Mouse (Mus musculus): ENCODE data around the gene Ccdc12. TPM values are rescaled to one million over a fixed set of nuclear protein-coding genes. Genes with fewer than 3 reads are reported as not detected.

Ccdc12 gene
- polyA plus RNA-seq, 1 experiment from 2014 or later = 136 TPM

DNA sequence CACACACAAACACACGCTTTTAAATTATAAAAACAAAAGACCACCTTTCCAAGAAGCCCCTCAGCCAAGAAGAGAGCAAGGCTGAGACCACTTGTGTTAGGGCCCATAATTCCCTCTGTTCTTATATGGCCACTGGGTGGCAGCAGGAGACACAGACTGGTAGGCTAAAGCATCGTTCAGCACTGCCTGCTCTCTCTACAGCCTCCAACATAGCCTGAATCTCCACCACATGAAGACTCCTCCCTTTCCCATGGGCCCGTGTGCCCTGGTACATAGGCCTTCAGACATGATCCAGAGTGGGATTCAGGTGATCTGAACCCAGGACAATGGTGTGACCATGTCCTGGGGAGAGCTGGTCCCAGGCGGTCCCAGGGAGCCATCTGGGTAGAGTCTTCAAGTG is 60.5 kb downstream of the Ccdc12 start:
- peaks cover 19% of the 10 kb centered on the region for H3K36me3 ChIP-seq
- H3K9ac ChIP-seq (replicated peaks) = no peak overlapping the region
- H3K4me3 ChIP-seq = no peak overlapping the region
- peak; percentile 80 for ATAC-seq (ENCODE audit: low FRiP score, low read depth)
- no peaks in the 10 kb centered on the region for H3K4me1 ChIP-seq
- no peak overlapping the region for H3K4me2 ChIP-seq (replicated peaks)
- no peaks in the 10 kb centered on the region for H3K27me3 ChIP-seq
- H3K9me3 ChIP-seq = no peaks in the 10 kb centered on the region
- WGBS = 32% methylated on average over 4 of the region's 4 CpGs
- no peak overlapping the region for H3K27ac ChIP-seq (replicated peaks)

GRCm38 (mm10) chr9:110718071-110718470 is 61.8 kb downstream of the Ccdc12 start:
- no peaks in the 10 kb centered on the region for H3K4me1 ChIP-seq

GRCm38 (mm10) chr9:110718810-110719209 is 62.5 kb downstream of the Ccdc12 start:
- H3K9ac ChIP-seq (replicated peaks) = no peak overlapping the region
- no peaks in the 10 kb centered on the region for H3K9me3 ChIP-seq
- H3K4me2 ChIP-seq (replicated peaks) = no peak overlapping the region
- H3K36me3 ChIP-seq = peaks cover 16% of the 10 kb centered on the region
- no peak overlapping the region for H3K4me3 ChIP-seq
- H3K27ac ChIP-seq (replicated peaks) = no peak overlapping the region
- H3K4me1 ChIP-seq = no peaks in the 10 kb centered on the region
- WGBS = 87% methylated on average over 3 of the region's 3 CpGs
- no peak for ATAC-seq (ENCODE audit: low FRiP score, low read depth)
- H3K27me3 ChIP-seq = no peaks in the 10 kb centered on the region

More at GRCm38 (mm10) chr9:110718071-110718470, 61.8 kb downstream of the Ccdc12 start:
- H3K4me2 ChIP-seq (replicated peaks) = no peak overlapping the region
- H3K27me3 ChIP-seq = no peaks in the 10 kb centered on the region
- no peak overlapping the region for H3K9ac ChIP-seq (replicated peaks)
- 0 out of 2 replicates have a peak overlapping the region, but pooled peaks have one; percentile 5 for H3K27ac ChIP-seq (replicated peaks)
- no peaks in the 10 kb centered on the region for H3K9me3 ChIP-seq
- no peak for ATAC-seq (ENCODE audit: low FRiP score, low read depth)
- peaks cover 10% of the 10 kb centered on the region; the same call in 1 of the 2 replicates for H3K36me3 ChIP-seq
- no peak overlapping the region for H3K4me3 ChIP-seq
- WGBS = 90% methylated on average over 6 of the region's 6 CpGs

DNA sequence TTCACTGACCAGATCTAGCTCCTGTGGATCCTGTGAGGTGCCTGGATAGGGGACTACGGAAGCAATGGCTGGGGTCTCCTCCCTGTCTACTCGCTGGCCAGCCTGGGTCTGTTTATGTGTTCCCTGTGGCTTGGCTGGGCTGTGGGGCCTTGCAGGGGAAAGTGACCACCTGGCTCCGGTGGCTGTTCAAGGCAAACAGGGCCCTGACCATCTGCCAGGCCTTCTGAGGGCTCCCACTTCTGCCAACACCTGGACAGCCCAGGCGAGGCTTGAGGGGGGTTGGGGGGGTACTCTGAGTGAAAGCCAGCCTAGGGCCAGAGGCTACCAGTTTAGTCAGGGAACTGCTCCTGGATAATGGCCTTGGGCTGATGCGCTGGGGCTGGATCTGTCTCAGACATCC is 63.7 kb downstream of the Ccdc12 start:
- Histone ChIP-seq H3K4me3 (no peak overlapping the region), H3K4me2 (replicated peaks) (no peak overlapping the region), H3K27me3 (no peaks in the 10 kb centered on the region), H3K4me1 (no peaks in the 10 kb centered on the region), H3K27ac (replicated peaks) (no peak overlapping the region), H3K36me3 (peaks cover 22% of the 10 kb centered on the region), H3K9ac (replicated peaks) (no peak overlapping the region), H3K9me3 (no peaks in the 10 kb centered on the region)
- WGBS = 80% methylated on average over 5 of the region's 5 CpGs
- ATAC-seq (ENCODE audit: low FRiP score, low read depth) = no peak

DNA sequence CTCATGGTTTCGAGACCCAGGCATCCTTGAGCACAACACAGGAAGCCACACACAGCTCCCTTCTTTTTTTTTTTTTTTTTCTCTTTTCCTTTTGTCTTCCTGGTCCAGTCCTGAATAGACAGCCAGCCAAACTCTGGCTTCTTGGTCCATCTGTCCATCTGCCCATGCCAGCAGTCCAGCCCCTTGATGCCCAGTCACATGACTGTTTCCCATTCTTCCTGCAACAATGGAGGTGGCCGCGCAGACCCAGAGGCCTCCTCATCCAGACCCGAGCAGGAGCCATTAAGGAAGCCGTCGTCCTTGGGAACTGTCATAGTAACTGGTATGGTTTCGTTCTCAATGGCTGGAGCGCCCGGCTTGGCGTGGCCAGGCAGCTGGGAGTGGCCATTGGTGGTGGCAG is 65.8 kb downstream of the Ccdc12 start:
- H3K27ac ChIP-seq (replicated peaks) = no peak overlapping the region
- H3K27me3 ChIP-seq = peaks cover 16% of the 10 kb centered on the region
- H3K9me3 ChIP-seq = no peaks in the 10 kb centered on the region
- ATAC-seq (ENCODE audit: low FRiP score, low read depth) = no peak
- H3K4me3 ChIP-seq = no peak overlapping the region
- WGBS = 91% methylated on average over 10 of the region's 10 CpGs
- H3K9ac ChIP-seq (replicated peaks) = no peak overlapping the region
- peaks cover 15% of the 10 kb centered on the region for H3K4me1 ChIP-seq
- H3K36me3 ChIP-seq = peaks cover 20% of the 10 kb centered on the region; the same call in 1 of the 2 replicates
- no peak overlapping the region for H3K4me2 ChIP-seq (replicated peaks)

DNA sequence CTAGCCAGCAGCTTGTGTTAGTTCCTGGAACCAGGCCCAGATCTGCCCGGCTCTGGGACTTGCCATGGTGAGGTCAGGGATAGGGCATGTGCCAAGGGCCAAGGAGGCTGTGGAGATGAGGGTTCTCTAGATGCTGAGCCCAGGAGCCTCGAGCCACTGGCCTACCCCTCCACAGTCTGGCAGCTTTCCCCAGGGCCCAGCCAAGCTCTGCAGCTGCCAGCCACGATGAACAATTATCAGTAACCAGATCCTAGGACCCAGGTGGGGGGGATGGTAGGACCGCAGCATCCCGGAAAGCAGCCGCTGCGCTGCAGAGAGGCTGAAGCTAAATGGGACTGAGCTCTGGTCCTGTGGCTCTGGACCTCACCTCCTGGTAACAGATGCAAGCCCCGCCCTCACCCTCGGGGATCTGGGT is 69.4 kb downstream of the Ccdc12 start:
- no peak for ATAC-seq (ENCODE audit: low FRiP score, low read depth)
- Histone ChIP-seq H3K36me3 (peaks cover 20% of the 10 kb centered on the region; the same call in 1 of the 2 replicates), H3K27me3 (peaks cover 51% of the 10 kb centered on the region), H3K9me3 (no peaks in the 10 kb centered on the region), H3K4me1 (peaks cover 21% of the 10 kb centered on the region), H3K27ac (replicated peaks) (no peak overlapping the region), H3K4me2 (replicated peaks) (no peak overlapping the region), H3K4me3 (no peak overlapping the region), H3K9ac (replicated peaks) (no peak overlapping the region)
- 20% methylated on average over 9 of the region's 9 CpGs for WGBS

DNA sequence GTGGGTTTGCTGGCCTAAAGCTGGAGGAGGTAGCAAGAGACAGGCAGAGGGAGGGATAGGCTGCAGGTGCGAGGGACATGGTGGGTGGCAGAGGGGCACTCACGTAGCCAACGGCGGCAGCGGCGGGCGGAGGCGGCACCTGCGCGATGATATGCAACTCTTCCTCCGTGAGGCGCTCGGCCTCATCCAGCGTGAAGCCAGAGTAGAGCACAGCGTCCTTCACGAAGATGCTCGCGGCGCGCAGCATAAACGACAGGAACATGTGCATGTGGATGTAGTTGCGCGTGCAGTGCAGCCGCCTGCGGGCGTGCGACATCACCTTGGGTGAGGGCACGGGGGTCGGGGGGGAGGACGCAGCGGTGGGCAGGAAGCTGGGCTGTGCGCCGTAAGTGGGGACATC is 70.6 kb downstream of the Ccdc12 start:
- Histone ChIP-seq H3K4me1 (peaks cover 22% of the 10 kb centered on the region), H3K9ac (replicated peaks) (peak overlapping the region; percentile 34; the same call in 1 of the 2 replicates), H3K4me3 (peak overlapping the region; percentile 26), H3K27ac (replicated peaks) (no peak overlapping the region), H3K36me3 (peaks cover 16% of the 10 kb centered on the region; the same call in 1 of the 2 replicates), H3K4me2 (replicated peaks) (peak overlapping the region; percentile 45), H3K9me3 (no peaks in the 10 kb centered on the region), H3K27me3 (peaks cover 62% of the 10 kb centered on the region)
- no peak for ATAC-seq (ENCODE audit: low FRiP score, low read depth)
- 14% methylated on average over 32 of the region's 33 CpGs for WGBS

DNA sequence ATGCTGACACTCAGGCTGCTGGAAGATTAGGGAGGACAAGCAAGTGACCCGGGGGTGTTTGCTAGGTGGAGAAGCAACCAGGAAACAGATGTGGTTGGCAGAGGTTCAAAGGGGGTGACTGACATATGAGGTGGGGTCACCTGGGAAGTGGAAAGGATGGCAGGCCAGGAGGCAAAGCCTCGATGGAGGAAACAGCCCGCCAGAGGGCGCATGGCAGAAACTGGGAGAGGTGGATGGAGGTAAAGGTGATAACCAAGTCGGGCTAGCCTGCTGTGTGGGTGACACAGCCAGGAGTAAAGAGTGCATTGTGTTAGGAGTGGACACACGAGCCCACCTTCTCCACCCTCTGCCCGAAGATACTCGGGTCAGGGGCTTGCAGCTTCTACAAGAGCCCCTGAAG is 73.5 kb downstream of the Ccdc12 start:
- Histone ChIP-seq H3K27me3 (peaks cover 84% of the 10 kb centered on the region), H3K9ac (replicated peaks) (no peak overlapping the region), H3K27ac (replicated peaks) (no peak overlapping the region), H3K4me1 (peaks cover 38% of the 10 kb centered on the region), H3K4me2 (replicated peaks) (no peak overlapping the region), H3K4me3 (no peak overlapping the region), H3K9me3 (no peaks in the 10 kb centered on the region), H3K36me3 (no peaks in the 10 kb centered on the region)
- ATAC-seq (ENCODE audit: low FRiP score, low read depth) = no peak
- WGBS = 29% methylated on average over 8 of the region's 8 CpGs

GRCm38 (mm10) chr9:110731859-110732258 is 75.6 kb downstream of the Ccdc12 start:
- H3K4me2 ChIP-seq (replicated peaks) = peak overlapping the region; percentile 69; the same call in 1 of the 2 replicates
- H3K9me3 ChIP-seq = no peaks in the 10 kb centered on the region
- 52% methylated on average over 4 of the region's 4 CpGs for WGBS
- no peak overlapping the region for H3K27ac ChIP-seq (replicated peaks)
- no peak overlapping the region for H3K4me3 ChIP-seq
- no peaks in the 10 kb centered on the region for H3K36me3 ChIP-seq
- ATAC-seq (ENCODE audit: low FRiP score, low read depth) = no peak
- H3K9ac ChIP-seq (replicated peaks) = no peak overlapping the region
- peaks cover 83% of the 10 kb centered on the region for H3K27me3 ChIP-seq
- peaks cover 25% of the 10 kb centered on the region for H3K4me1 ChIP-seq

- Histone ChIP-seq H3K9me3 (no peaks in the 10 kb centered on the region), H3K27me3 (peaks cover 76% of the 10 kb centered on the region), H3K9ac (replicated peaks) (peak overlapping the region; percentile 43), H3K36me3 (no peaks in the 10 kb centered on the region), H3K4me2 (replicated peaks) (peak overlapping the region; percentile 69), H3K4me3 (peak overlapping the region; percentile 34), H3K27ac (replicated peaks) (no peak overlapping the region), H3K4me1 (peaks cover 17% of the 10 kb centered on the region)
- ATAC-seq (ENCODE audit: low FRiP score, low read depth) = peak; percentile 89
- WGBS = 0% methylated on average over 26 of the region's 26 CpGs
These were observed 76.3 kb downstream of the Ccdc12 start for GRCm38 (mm10) chr9:110732623-110733022.

- no peak overlapping the region for H3K27ac ChIP-seq (replicated peaks)
- peak overlapping the region; percentile 34 for H3K4me3 ChIP-seq
- H3K9ac ChIP-seq (replicated peaks) = peak overlapping the region; percentile 43
- H3K9me3 ChIP-seq = no peaks in the 10 kb centered on the region
- peak overlapping the region; percentile 69 for H3K4me2 ChIP-seq (replicated peaks)
- 8% methylated on average over 8 of the region's 8 CpGs for WGBS
- 0 out of 2 replicates have a peak, but pooled peaks have one; percentile 32 for ATAC-seq (ENCODE audit: low FRiP score, low read depth)
- peaks cover 17% of the 10 kb centered on the region for H3K4me1 ChIP-seq
- H3K36me3 ChIP-seq = no peaks in the 10 kb centered on the region
- peaks cover 71% of the 10 kb centered on the region for H3K27me3 ChIP-seq
These were observed 76.8 kb downstream of the Ccdc12 start for GRCm38 (mm10) chr9:110733102-110733501.

GRCm38 (mm10) chr9:110734154-110734553 is 77.9 kb downstream of the Ccdc12 start:
- H3K9me3 ChIP-seq = no peaks in the 10 kb centered on the region
- peaks cover 60% of the 10 kb centered on the region for H3K27me3 ChIP-seq
- H3K27ac ChIP-seq (replicated peaks) = no peak overlapping the region
- WGBS = 81% methylated on average over 7 of the region's 7 CpGs
- no peak overlapping the region for H3K4me2 ChIP-seq (replicated peaks)
- no peak overlapping the region for H3K4me3 ChIP-seq
- H3K36me3 ChIP-seq = no peaks in the 10 kb centered on the region
- no peak for ATAC-seq (ENCODE audit: low FRiP score, low read depth)
- no peak overlapping the region for H3K9ac ChIP-seq (replicated peaks)
- H3K4me1 ChIP-seq = peaks cover 17% of the 10 kb centered on the region

- no peaks in the 10 kb centered on the region for H3K9me3 ChIP-seq
- H3K27ac ChIP-seq (replicated peaks) = no peak overlapping the region
- H3K4me2 ChIP-seq (replicated peaks) = no peak overlapping the region
- 44% methylated on average over 9 of the region's 9 CpGs for WGBS
- H3K9ac ChIP-seq (replicated peaks) = no peak overlapping the region
- no peak for ATAC-seq (ENCODE audit: low FRiP score, low read depth)
- no peak overlapping the region for H3K4me3 ChIP-seq
- no peaks in the 10 kb centered on the region for H3K36me3 ChIP-seq
- H3K27me3 ChIP-seq = peaks cover 57% of the 10 kb centered on the region
- H3K4me1 ChIP-seq = peaks cover 23% of the 10 kb centered on the region
These were observed 80.1 kb downstream of the Ccdc12 start for GRCm38 (mm10) chr9:110736362-110736761.
